Mouse (Mus musculus) thymus, adult 2 months (tissue): ENCODE measurements around the gene Gm15319.
"Not testable (repeated sequence)": the region's sequence is repeated elsewhere in the genome, so short reads cannot be mapped to it uniquely, and the experiment has no call there.

Experiments used
- CTCF ChIP-seq: fragments of 200-500 bp; IDR thresholded peaks from 2 replicates; pipeline ENCODE4 v1.5.1; 2012; ENCODE audit warnings: mild to moderate bottlenecking, control low read depth, low read length, moderate library complexity, borderline replicate concordance; ENCODE audit not compliant: control insufficient read depth, poor library complexity, insufficient read depth; ENCODE audit errors: extremely low read depth
- POLR2A ChIP-seq: fragments of 200-500 bp; IDR thresholded peaks from 2 replicates; pipeline ENCODE4 v1.6.1; 2012; ENCODE audit warnings: mild to moderate bottlenecking, low read length, control low read depth, moderate library complexity; ENCODE audit not compliant: control insufficient read depth, poor library complexity, insufficient read depth; ENCODE audit errors: extremely low read depth

DNA sequence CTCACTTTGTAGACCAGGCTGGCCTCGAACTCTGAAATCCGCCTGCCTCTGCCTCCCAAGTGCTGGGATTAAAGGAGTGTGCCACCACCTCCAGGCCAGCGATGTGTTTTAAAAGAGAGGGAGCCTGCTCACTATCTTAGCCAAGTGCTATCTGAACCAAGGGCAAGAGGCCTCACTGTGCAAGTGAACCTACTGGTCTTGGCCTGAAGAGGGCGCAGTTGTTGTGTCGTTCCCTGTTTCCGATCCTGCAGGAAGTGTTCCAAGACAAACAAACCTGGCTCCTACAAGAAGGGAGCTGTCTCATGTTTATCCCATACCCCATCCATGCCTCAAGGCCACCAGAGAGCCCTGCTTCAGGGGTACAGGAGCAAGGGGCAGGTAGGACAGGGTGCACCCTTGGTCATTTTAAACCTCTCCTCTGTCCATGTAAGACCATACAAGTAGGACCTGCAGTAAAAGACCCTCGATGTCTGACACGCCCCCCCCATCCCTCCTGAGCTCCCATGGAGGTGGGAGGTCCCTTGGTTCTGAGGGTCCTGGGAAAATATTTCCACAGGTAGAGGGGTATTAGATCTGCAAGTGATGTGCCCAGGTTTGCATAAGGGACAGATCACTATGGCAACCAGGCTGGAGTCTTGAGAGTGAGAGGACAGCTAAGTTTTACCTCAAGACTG is 24.2 kb upstream of the Gm15319 start:
- not testable (repeated sequence) for TF ChIP-seq CTCF, POLR2A
